Mouse (Mus musculus) megakaryocyte-erythroid progenitor cell, adult 5-6 weeks (primary cell): Measurements from ENCODE around the gene Spef1. TPM values are rescaled to one million over a fixed set of nuclear protein-coding genes. Genes with fewer than 3 reads are reported as not detected.

ENCODE experiments used
- ATAC-seq: replicated peaks from 2 replicates; pipeline ENCODE4 v1.8.0; 2016; ENCODE audit warnings: mild to moderate bottlenecking, inconsistent platforms; ENCODE audit not compliant: severe bottlenecking, poor library complexity, low FRiP score, low TSS enrichment
- total RNA-seq, 2 experiments: library from RNA; stranded (forward) in 1 of 2; stranded (reverse) in 1 of 2; fragments of 200-1000, 215-1000 nt in 1 of 2; fragments of >200 nt in 1 of 2; fragmentation: Nextera tagmentation in 1 of 2; gene quantifications; 2 replicates each; pipeline ENCODE4 v1.2.3; 2014 to 2017

Spef1 gene
- total RNA-seq, 2 experiments from 2014 or later = 2.5 to 3.7 TPM

- ATAC-seq = no peak
Observed at GRCm38 (mm10) chr2:131132111-131132888, 54.8 kb downstream of the Spef1 start.

GRCm38 (mm10) chr2:131130849-131131248 lies 56.2 kb downstream of the Spef1 start:
- ATAC-seq = no peak

- peak; percentile 90 for ATAC-seq
Observed at GRCm38 (mm10) chr2:131129836-131130235, 57.2 kb downstream of the Spef1 start.

- ATAC-seq = no peak
Observed at GRCm38 (mm10) chr2:131128636-131129157, 58.4 kb downstream of the Spef1 start.

- no peak for ATAC-seq
Observed at GRCm38 (mm10) chr2:131128211-131128610, 58.9 kb downstream of the Spef1 start.

- peak; percentile 29 for ATAC-seq
Observed at GRCm38 (mm10) chr2:131127161-131127730, 59.8 kb downstream of the Spef1 start, which contains the start of gene Hspa12b. Gene Hspa12b, plus strand, starts transcription at chr2:131127280.

GRCm38 (mm10) chr2:131125964-131126815 lies 60.9 kb downstream of the Spef1 start:
- ATAC-seq = no peak

- ATAC-seq = no peak
Observed at GRCm38 (mm10) chr2:131125157-131125963, 61.7 kb downstream of the Spef1 start.

- no peak for ATAC-seq
Observed at GRCm38 (mm10) chr2:131124166-131124565, 62.9 kb downstream of the Spef1 start.

Other genes starting within 250 kb of the Spef1 start
- gene Gfra4, start 144.2 kb downstream of the Spef1 start, total RNA-seq (2014; fragmentation: Nextera tagmentation) = not detected in 2 replicates
- gene Gfra4, start 144.2 kb downstream of the Spef1 start, total RNA-seq (2017) = not detected in 2 replicates
- gene Adam33, start 123.5 kb downstream of the Spef1 start, total RNA-seq (2014; fragmentation: Nextera tagmentation) = 0.76 TPM in 1 of 2 replicates, not detected in the other
- not detected in 2 replicates for gene Adam33, start 123.5 kb downstream of the Spef1 start, total RNA-seq (2017)
- gene Siglec1, start 100.5 kb downstream of the Spef1 start, total RNA-seq (2014; fragmentation: Nextera tagmentation) = 0.22 and 0.48 TPM in 2 replicates
- gene Siglec1, start 100.5 kb downstream of the Spef1 start, total RNA-seq (2017) = not detected in 2 replicates
- gene Hspa12b, start 60.0 kb downstream of the Spef1 start, total RNA-seq (2014; fragmentation: Nextera tagmentation) = 0.44 and 3.9 TPM in 2 replicates
- gene Hspa12b, start 60.0 kb downstream of the Spef1 start, total RNA-seq (2017) = 1.3 TPM in 1 of 2 replicates, not detected in the other
- not detected in 2 replicates for gene Gm11037, start 53.8 kb downstream of the Spef1 start, total RNA-seq (2014; fragmentation: Nextera tagmentation)
- not detected in 2 replicates for gene Gm11037, start 53.8 kb downstream of the Spef1 start, total RNA-seq (2017)
- 92.8 and 94.2 TPM in 2 replicates for gene 1700037H04Rik, start 27.2 kb downstream of the Spef1 start, total RNA-seq (2014; fragmentation: Nextera tagmentation)
- 29.0 and 55.6 TPM in 2 replicates for gene 1700037H04Rik, start 27.2 kb downstream of the Spef1 start, total RNA-seq (2017)
- 8.0 and 8.8 TPM in 2 replicates for gene Cenpb, start 7.2 kb downstream of the Spef1 start, total RNA-seq (2014; fragmentation: Nextera tagmentation)
- gene Cenpb, start 7.2 kb downstream of the Spef1 start, total RNA-seq (2017) = 6.8 and 10.8 TPM in 2 replicates
- 8.7 and 21.6 TPM in 2 replicates for gene Cdc25b, start 333 bp downstream of the Spef1 start, total RNA-seq (2014; fragmentation: Nextera tagmentation)
- 5.4 and 19.0 TPM in 2 replicates for gene Cdc25b, start 333 bp downstream of the Spef1 start, total RNA-seq (2017)
- 5.9 and 14.7 TPM in 2 replicates for gene Ap5s1, start 19.8 kb upstream of the Spef1 start, total RNA-seq (2014; fragmentation: Nextera tagmentation)
- gene Ap5s1, start 19.8 kb upstream of the Spef1 start, total RNA-seq (2017) = 1.9 and 3.3 TPM in 2 replicates
- gene Mavs, start 46.8 kb upstream of the Spef1 start, total RNA-seq (2014; fragmentation: Nextera tagmentation) = 28.8 and 28.9 TPM in 2 replicates
- 16.9 and 24.8 TPM in 2 replicates for gene Mavs, start 46.8 kb upstream of the Spef1 start, total RNA-seq (2017)
- gene Pank2, start 75.2 kb upstream of the Spef1 start, total RNA-seq (2014; fragmentation: Nextera tagmentation) = 47.4 and 52.7 TPM in 2 replicates
- gene Pank2, start 75.2 kb upstream of the Spef1 start, total RNA-seq (2017) = 56.3 and 94.8 TPM in 2 replicates
- gene Rnf24, start 165.6 kb upstream of the Spef1 start, total RNA-seq (2014; fragmentation: Nextera tagmentation) = 1.7 and 2.8 TPM in 2 replicates
- 0.61 and 0.84 TPM in 2 replicates for gene Rnf24, start 165.6 kb upstream of the Spef1 start, total RNA-seq (2017)